Mouse (Mus musculus): ENCODE measurements around the gene Kctd12.

DNA sequence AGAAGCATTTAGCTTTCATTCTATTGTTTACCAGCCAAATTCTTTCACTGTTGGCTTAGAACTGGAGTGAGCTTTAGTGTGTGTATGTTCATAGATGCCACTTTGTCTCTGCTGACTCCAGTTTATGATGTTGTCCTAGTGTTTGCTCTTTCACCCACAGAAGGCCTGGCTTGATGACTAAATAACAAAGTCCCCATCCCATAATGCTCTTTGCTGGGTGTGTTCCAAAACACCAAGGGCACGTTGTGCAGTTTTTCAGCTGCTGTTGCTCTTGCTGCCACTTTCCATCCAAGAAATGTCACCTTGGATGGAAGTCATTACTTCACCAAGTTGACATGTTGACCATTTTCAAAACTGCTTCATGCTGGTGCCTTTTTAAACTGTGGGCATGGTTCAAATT, 30.5 kb downstream of the Kctd12 start:
- TF ChIP-seq GATA1 (IDR thresholded peaks at IDR 0.05; ENCODE audit: borderline replicate concordance, low read length) (no peak), FLI1 (IDR thresholded peaks at IDR 0.05; ENCODE audit: low read length) (no peak)

All from megakaryocyte, embryonic 14.5 days (primary cell).